Mouse (Mus musculus) neural tube, embryonic 12.5 days (tissue): Measurements from ENCODE around the gene Fnbp1l. TPM values are rescaled to one million over a fixed set of nuclear protein-coding genes. Genes with fewer than 3 reads are reported as not detected.
A peak's percentile ranks its signal among the peaks of the same experiment; 100 is the strongest.

Experiments
- ATAC-seq: fragments of 200-750 bp; cut with Nextera tagmentation; 2 replicates; pipeline ENCODE4 v1.8.0; 2017; ENCODE audit warnings: low read depth, mild to moderate bottlenecking, moderate TSS enrichment, moderate library complexity; ENCODE audit not compliant: low FRiP score
- H3K27ac ChIP-seq: fragments of 300-500 bp; sonication (generic); 2 replicates; pipeline ENCODE4 v1.5.1; 2016
- H3K27me3 ChIP-seq: fragments of 300-500 bp; sonication (generic); replicated peaks from 2 replicates; pipeline ENCODE4 v1.6.1; 2016; ENCODE audit warnings: mild to moderate bottlenecking
- H3K36me3 ChIP-seq: fragments of 300-500 bp; sonication (generic); 2 replicates; pipeline ENCODE4 v1.6.1; 2016; ENCODE audit warnings: mild to moderate bottlenecking
- H3K4me1 ChIP-seq: fragments of 300-500 bp; sonication (generic); 2 replicates; pipeline ENCODE4 v1.6.1; 2016
- H3K4me2 ChIP-seq: fragments of 300-500 bp; sonication (generic); replicated peaks from 2 replicates; pipeline ENCODE4 v1.6.1; 2016; ENCODE audit warnings: mild to moderate bottlenecking
- H3K4me3 ChIP-seq: fragments of 300-500 bp; sonication (generic); 2 replicates; pipeline ENCODE4 v1.5.1; 2016
- H3K9ac ChIP-seq: fragments of 300-500 bp; sonication (generic); 2 replicates; pipeline ENCODE4 v1.6.1; 2016; ENCODE audit warnings: mild to moderate bottlenecking
- H3K9me3 ChIP-seq: fragments of 300-500 bp; sonication (generic); 2 replicates; pipeline ENCODE4 v1.6.1; 2016; ENCODE audit warnings: mild to moderate bottlenecking
- WGBS: fragments of 180-500 bp; shearing (Covaris S2); methylation state at CpG from one replicate; pipeline ENCODE4 v1.1.7; 2016; 5-methylcytosine and 5-hydroxymethylcytosine counted together
- polyA plus RNA-seq: library from polyadenylated mRNA; unstranded; fragments of >200 nt; fragmentation: Nextera tagmentation; extraction: Ambion mirVana; gene quantifications from 2 replicates; pipeline ENCODE4 v1.2.1, GENCODE M21; 2016

Fnbp1l gene
- polyA plus RNA-seq = 118 TPM in 2 replicates

GRCm38 (mm10) chr3:122618991-122619930 is at the start of gene Fnbp1l:
Gene Fnbp1l, minus strand, starts transcription at chr3:122619715.
- Histone ChIP-seq H3K9me3 (no peaks in the 10 kb centered on the region), H3K4me1 (peaks cover 19% of the 10 kb centered on the region), H3K4me2 (peak within 1 kb of the TSS; percentile 85), H3K4me3 (peak within 1 kb of the TSS; percentile 96), H3K36me3 (no peaks in the 10 kb centered on the region), H3K27me3 (no peaks in the 10 kb centered on the region), H3K27ac (peak within 1 kb of the TSS; percentile 97), H3K9ac (peak within 1 kb of the TSS; percentile 99)
- under 1% methylated on average over 111 of the region's 118 CpGs for WGBS
- peak; percentile 85 for ATAC-seq

- Histone ChIP-seq H3K27ac (no peak overlapping the region), H3K4me1 (no peaks in the 10 kb centered on the region), H3K9me3 (no peaks in the 10 kb centered on the region), H3K9ac (no peak overlapping the region), H3K4me2 (no peak overlapping the region), H3K27me3 (no peaks in the 10 kb centered on the region), H3K4me3 (no peak overlapping the region), H3K36me3 (no peaks in the 10 kb centered on the region)
- ATAC-seq = no peak
- WGBS = 82% methylated on average over 2 of the region's 2 CpGs
Observed at GRCm38 (mm10) chr3:122660795-122661194, 41.3 kb upstream of the Fnbp1l start.

DNA sequence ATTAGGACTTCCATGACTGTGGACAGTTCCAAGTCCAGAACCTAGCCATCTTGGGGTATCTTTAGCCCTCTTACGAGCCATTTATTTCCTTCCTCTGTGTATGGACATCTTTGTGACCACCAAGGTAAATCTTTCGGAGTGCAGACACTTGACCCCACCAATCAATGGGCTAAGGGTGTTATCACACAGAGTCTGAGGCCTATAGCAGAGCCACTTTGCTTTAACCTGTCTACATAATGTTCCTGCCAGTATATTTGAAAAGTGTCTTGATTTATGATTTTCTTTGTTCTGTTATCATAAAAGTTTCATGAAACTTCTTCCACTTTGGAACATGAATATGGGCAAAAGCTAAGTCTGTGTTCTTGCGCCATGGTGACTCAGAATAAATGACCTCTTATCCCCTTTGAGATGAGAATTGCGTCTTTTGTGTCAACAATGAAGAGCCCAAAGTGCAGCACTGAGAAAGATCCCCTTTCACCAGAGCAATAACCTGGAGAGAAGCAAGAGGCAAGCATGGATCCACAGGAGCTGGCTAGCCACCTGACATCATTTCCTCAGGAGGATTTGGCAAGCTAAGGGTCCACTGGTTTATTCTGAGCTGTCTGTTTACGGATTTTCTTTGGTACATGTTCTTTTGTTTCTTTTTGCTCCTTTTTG is 39.9 kb upstream of the Fnbp1l start:
- Histone ChIP-seq H3K4me2 (no peak overlapping the region), H3K9ac (no peak overlapping the region), H3K9me3 (no peaks in the 10 kb centered on the region), H3K27ac (no peak overlapping the region), H3K27me3 (no peaks in the 10 kb centered on the region), H3K4me1 (no peaks in the 10 kb centered on the region), H3K36me3 (no peaks in the 10 kb centered on the region), H3K4me3 (no peak overlapping the region)
- no peak for ATAC-seq
- 85% methylated on average over 5 of the region's 5 CpGs for WGBS

DNA sequence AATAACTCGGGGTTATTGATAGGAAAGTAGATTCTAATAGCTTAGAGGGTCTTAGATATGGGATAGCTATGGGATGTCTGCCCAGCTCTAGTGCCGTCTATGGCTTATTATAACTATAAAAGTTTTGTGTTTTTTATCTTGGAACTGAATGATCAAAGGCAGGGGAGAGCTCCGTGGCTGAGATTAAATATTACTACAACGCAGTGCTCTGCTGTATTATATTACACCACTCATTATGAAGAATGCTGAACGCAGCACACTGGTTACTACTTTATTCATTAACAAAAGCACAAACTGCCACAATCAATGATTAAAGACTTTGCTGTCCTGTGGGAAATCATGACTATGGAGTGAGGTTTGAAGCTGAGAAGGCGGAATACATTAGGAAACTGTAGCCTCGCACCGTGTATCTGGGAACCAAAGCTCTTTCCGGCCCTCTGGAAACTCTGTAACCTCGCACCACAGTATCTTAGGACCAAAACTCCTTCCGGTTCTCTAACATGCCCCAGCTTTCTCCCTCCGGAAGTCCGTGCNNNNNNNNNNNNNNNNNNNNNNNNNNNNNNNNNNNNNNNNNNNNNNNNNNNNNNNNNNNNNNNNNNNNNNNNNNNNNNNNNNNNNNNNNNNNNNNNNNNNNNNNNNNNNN is 27.8 kb upstream of the Fnbp1l start:
- Histone ChIP-seq H3K36me3 (no peaks in the 10 kb centered on the region), H3K4me2 (no peak overlapping the region), H3K4me3 (no peak overlapping the region), H3K9ac (no peak overlapping the region), H3K27ac (no peak overlapping the region), H3K4me1 (no peaks in the 10 kb centered on the region), H3K9me3 (no peaks in the 10 kb centered on the region), H3K27me3 (no peaks in the 10 kb centered on the region)
- 68% methylated on average over 13 of the region's 13 CpGs for WGBS
- ATAC-seq = peak; percentile 21; the same call in 1 of the 2 replicates

GRCm38 (mm10) chr3:122640286-122640685 is 20.8 kb upstream of the Fnbp1l start:
- Histone ChIP-seq H3K27me3 (no peaks in the 10 kb centered on the region), H3K9me3 (no peaks in the 10 kb centered on the region), H3K27ac (no peak overlapping the region), H3K4me3 (no peak overlapping the region), H3K4me2 (no peak overlapping the region), H3K36me3 (no peaks in the 10 kb centered on the region), H3K4me1 (0 out of 2 replicates have a peak, but pooled peaks cover 4% of the 10 kb centered on the region), H3K9ac (no peak overlapping the region)
- ATAC-seq = 0 out of 2 replicates have a peak, but pooled peaks have one; percentile 23

DNA sequence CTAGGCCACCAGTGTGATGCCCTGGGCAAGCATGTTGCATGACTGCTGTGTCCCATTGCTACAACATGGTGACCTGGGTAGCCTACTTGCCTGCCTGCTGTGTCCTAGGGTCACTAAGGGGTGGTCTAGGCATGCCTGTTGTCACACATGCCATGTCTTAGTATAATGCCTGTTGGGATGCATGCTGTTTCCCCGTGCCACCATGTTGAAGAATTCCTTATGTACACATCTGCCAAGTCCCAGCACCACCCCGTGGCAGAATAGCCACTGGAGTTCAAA is 19.6 kb upstream of the Fnbp1l start:
- H3K4me2 ChIP-seq = no peak overlapping the region
- H3K4me1 ChIP-seq = 0 out of 2 replicates have a peak, but pooled peaks cover 6% of the 10 kb centered on the region
- H3K9ac ChIP-seq = no peak overlapping the region
- peak; percentile 49 for ATAC-seq
- no peak overlapping the region for H3K4me3 ChIP-seq
- no peaks in the 10 kb centered on the region for H3K27me3 ChIP-seq
- no peaks in the 10 kb centered on the region for H3K36me3 ChIP-seq
- H3K27ac ChIP-seq = no peak overlapping the region
- no peaks in the 10 kb centered on the region for H3K9me3 ChIP-seq
- 82% methylated on average over 2 of the region's 2 CpGs for WGBS

DNA sequence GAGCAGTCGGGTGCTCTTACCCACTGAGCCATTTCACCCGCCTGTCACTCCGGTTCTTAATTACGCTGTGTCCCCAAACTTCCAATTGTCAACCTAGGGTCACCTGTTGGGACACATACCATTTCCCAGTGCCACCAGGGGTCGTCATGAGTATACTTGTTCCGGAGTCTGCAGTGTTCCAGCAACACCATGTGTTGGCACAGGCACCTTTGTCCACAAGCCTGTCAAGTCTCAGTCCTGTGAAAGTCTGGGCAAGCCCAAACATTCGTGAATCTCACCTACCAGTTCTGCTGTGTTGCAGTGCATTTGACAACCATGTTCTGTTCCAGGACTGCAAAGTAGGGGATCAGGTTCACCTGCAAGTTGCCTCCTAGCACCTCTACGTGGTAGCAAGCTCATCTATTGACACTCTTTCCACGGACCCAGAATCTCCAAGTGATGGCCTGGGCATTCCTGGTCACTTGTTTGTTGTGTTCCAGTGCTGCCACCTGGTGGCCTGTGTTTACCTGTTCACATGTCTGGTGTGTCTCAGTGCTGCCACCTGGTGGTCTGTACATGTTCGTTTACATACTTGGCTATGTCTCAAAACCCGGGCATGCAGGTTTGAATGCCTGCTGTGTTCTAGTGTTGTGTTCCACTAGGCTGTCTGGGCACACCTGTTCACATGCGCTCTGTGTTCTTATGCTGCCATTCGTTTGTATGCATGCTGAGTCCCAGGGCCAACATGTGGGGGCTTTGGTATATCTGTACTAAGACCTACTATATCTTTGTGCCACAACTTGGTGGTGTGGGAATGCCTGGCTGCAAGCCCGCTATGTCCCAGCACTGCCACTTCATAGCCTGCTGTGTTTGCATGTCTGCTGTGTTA is 19.0 kb upstream of the Fnbp1l start:
- peak overlapping the region; percentile 24; the same call in 1 of the 2 replicates for H3K4me2 ChIP-seq
- H3K9ac ChIP-seq = no peak overlapping the region
- WGBS = 42% methylated on average over 14 of the region's 14 CpGs
- H3K4me1 ChIP-seq = 0 out of 2 replicates have a peak, but pooled peaks cover 6% of the 10 kb centered on the region
- ATAC-seq = peak; percentile 76
- H3K36me3 ChIP-seq = no peaks in the 10 kb centered on the region
- no peaks in the 10 kb centered on the region for H3K9me3 ChIP-seq
- no peak overlapping the region for H3K4me3 ChIP-seq
- no peak overlapping the region for H3K27ac ChIP-seq
- no peaks in the 10 kb centered on the region for H3K27me3 ChIP-seq

- H3K4me2 ChIP-seq = no peak overlapping the region
- 0 out of 2 replicates have a peak, but pooled peaks cover 6% of the 10 kb centered on the region for H3K4me1 ChIP-seq
- no peaks in the 10 kb centered on the region for H3K27me3 ChIP-seq
- no peak overlapping the region for H3K9ac ChIP-seq
- H3K9me3 ChIP-seq = no peaks in the 10 kb centered on the region
- H3K4me3 ChIP-seq = no peak overlapping the region
- ATAC-seq = no peak
- no peak overlapping the region for H3K27ac ChIP-seq
- no peaks in the 10 kb centered on the region for H3K36me3 ChIP-seq
- WGBS = 90% methylated on average over 1 of the region's 1 CpGs
Observed at GRCm38 (mm10) chr3:122637280-122637679, 17.8 kb upstream of the Fnbp1l start.

DNA sequence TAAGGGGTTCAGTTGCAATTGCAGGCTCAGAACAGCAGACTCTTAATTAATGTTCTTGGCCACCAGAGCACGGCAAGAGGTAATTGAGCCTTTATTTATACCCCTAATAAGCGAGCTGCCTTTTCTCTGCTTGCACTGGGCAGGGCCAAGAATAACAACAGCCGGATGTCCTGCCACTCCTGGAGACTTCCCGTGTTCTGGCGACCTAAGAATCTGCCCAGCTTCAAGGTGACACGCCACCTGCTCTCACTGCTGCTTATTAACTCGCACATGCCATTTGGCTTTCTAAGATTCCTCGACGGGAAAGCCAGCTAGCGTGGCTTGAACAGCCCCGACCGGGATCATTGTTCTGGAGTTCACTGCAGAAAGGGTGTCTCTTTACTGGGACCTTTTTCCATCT is 15.7 kb upstream of the Fnbp1l start:
- Histone ChIP-seq H3K4me3 (no peak overlapping the region), H3K4me1 (0 out of 2 replicates have a peak, but pooled peaks cover 6% of the 10 kb centered on the region), H3K27me3 (no peaks in the 10 kb centered on the region), H3K36me3 (no peaks in the 10 kb centered on the region), H3K9me3 (no peaks in the 10 kb centered on the region), H3K9ac (no peak overlapping the region), H3K27ac (no peak overlapping the region), H3K4me2 (peak overlapping the region; percentile 36; the same call in 1 of the 2 replicates)
- 18% methylated on average over 12 of the region's 12 CpGs for WGBS
- ATAC-seq = no peak

DNA sequence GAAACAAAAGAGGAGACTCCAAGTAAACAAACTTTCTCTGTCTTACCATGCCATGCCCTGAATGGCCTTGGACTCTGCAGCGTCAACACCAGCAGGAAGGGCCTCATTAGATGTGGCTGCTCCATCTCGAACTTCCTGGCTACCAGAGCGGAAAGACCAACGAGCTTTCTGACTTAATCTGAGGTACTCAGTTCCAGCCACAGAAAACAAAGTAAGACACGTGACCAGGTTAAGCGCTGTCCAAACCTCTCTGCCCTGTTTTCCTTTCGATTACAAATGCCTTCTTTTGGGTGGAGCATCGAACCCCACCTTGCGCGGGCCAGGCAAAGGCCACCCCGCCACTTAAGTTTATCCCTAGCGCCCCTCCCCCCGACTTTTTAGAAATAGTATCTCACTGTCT is 10.1 kb upstream of the Fnbp1l start:
- Histone ChIP-seq H3K36me3 (no peaks in the 10 kb centered on the region), H3K4me3 (peak overlapping the region; percentile 3; the same call in 1 of the 2 replicates), H3K4me2 (peak overlapping the region; percentile 20; the same call in 1 of the 2 replicates), H3K27me3 (no peaks in the 10 kb centered on the region), H3K9ac (no peak overlapping the region), H3K4me1 (no peaks in the 10 kb centered on the region), H3K27ac (no peak overlapping the region), H3K9me3 (no peaks in the 10 kb centered on the region)
- WGBS = 25% methylated on average over 13 of the region's 13 CpGs
- ATAC-seq = no peak

GRCm38 (mm10) chr3:122628956-122629355 is 9.4 kb upstream of the Fnbp1l start:
- H3K27ac ChIP-seq = no peak overlapping the region
- no peaks in the 10 kb centered on the region for H3K4me1 ChIP-seq
- 86% methylated on average over 3 of the region's 3 CpGs for WGBS
- ATAC-seq = no peak
- H3K4me3 ChIP-seq = no peak overlapping the region
- no peaks in the 10 kb centered on the region for H3K27me3 ChIP-seq
- no peak overlapping the region for H3K4me2 ChIP-seq
- no peaks in the 10 kb centered on the region for H3K9me3 ChIP-seq
- no peak overlapping the region for H3K9ac ChIP-seq
- H3K36me3 ChIP-seq = no peaks in the 10 kb centered on the region
